Mouse (Mus musculus): ENCODE measurements around the gene H2afy.

DNA sequence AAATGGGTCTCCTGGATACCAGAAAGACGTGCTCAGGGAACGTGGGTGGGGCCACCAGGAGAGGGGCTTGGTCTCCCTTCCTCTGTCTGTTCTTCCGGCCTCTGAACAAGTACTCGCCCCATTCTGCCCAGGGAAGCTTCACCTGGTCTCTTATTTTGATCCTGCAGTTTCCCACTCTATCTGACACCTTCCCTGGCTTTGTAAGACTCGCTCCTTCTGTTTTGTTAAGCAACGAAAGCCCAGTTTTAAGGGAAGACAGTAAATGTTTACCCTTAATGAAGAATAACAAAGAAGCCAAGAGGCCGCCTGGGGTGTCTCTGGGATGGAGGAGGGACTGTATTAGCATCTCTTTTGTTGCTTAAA is 7.0 kb upstream of the H2afy start:
- TF ChIP-seq CTCF (IDR thresholded peaks at IDR 0.05; ENCODE audit: low read depth) (no peak), EP300 (optimal IDR thresholded peaks at IDR 0.05) (no peak)
